ENCODE assay signal across 13 mouse cellular contexts in genomic region chr16:92183477-92183876, GRCm38 (mm10).
"Had no signal": no experiment of that assay in that cellular context is flagged by ENCODE, and none has a peak within 500 bp of the region (broad histone marks: within the 10 kb centered on the region; RNA-seq: fewer than 3 reads in every experiment).

No protein-coding gene starts in this region.

- H3K4me2 ChIP-seq: intestine, embryonic 15.5 days; limb, embryonic 12.5 days; midbrain, embryonic 15.5 days; neural tube, embryonic 13.5 days had no signal

- H3K9me3 ChIP-seq: intestine, embryonic 15.5 days; limb, embryonic 12.5 days; midbrain, embryonic 15.5 days; neural tube, embryonic 13.5 days had no signal

- H3K36me3 ChIP-seq: intestine, embryonic 15.5 days; limb, embryonic 12.5 days; midbrain, embryonic 15.5 days; neural tube, embryonic 13.5 days had no signal

- H3K27ac ChIP-seq: intestine, embryonic 15.5 days; layer of hippocampus, adult 2 months; limb, embryonic 12.5 days; midbrain, embryonic 15.5 days; neural tube, embryonic 13.5 days had no signal

- H3K4me3 ChIP-seq: intestine, embryonic 15.5 days; layer of hippocampus, adult 2 months; limb, embryonic 12.5 days; midbrain, embryonic 15.5 days; neural tube, embryonic 13.5 days had no signal

- H3K4me1 ChIP-seq: intestine, embryonic 15.5 days; midbrain, embryonic 15.5 days; neural tube, embryonic 13.5 days had no signal

- H3K27me3 ChIP-seq: intestine, embryonic 15.5 days; limb, embryonic 12.5 days; midbrain, embryonic 15.5 days; neural tube, embryonic 13.5 days had no signal

- H3K9ac ChIP-seq: intestine, embryonic 15.5 days; limb, embryonic 12.5 days; midbrain, embryonic 15.5 days; neural tube, embryonic 13.5 days had no signal

- DNase-seq: kidney, adult 18-20 months; kidney, postnatal 10 days; kidney, postnatal 4 days; lung, adult 18-20 months; right cerebral cortex, adult 18-20 months; right cerebral cortex, postnatal 25 days; thymus, adult 2 months; thymus, postnatal 4 days had no signal

- ATAC-seq: intestine, embryonic 15.5 days; midbrain, embryonic 15.5 days had no signal
